Mouse (Mus musculus) limb, embryonic 15.5 days (tissue): ENCODE measurements around the gene Atp8a1. TPM values are rescaled to one million over a fixed set of nuclear protein-coding genes. Genes with fewer than 3 reads are reported as not detected.
A peak's percentile ranks its signal among the peaks of the same experiment; 100 is the strongest.

Experiments
- ATAC-seq: fragments of 200-750 bp; cut with Nextera tagmentation; 2 replicates; pipeline ENCODE4 v1.8.0; 2017; ENCODE audit warnings: low read depth, moderate TSS enrichment; ENCODE audit not compliant: insufficient number of reproducible peaks, low FRiP score, low TSS enrichment
- H3K27ac ChIP-seq: fragments of 300-500 bp; sonication (generic); 2 replicates; pipeline ENCODE4 v1.5.1; 2015; ENCODE audit warnings: moderate library complexity, mild to moderate bottlenecking, inconsistent platforms
- H3K27me3 ChIP-seq: fragments of 300-500 bp; sonication (generic); 2 replicates; pipeline ENCODE4 v1.6.1; 2015; ENCODE audit warnings: inconsistent platforms
- H3K36me3 ChIP-seq: fragments of 300-500 bp; sonication (generic); 2 replicates; pipeline ENCODE4 v1.6.1; 2015; ENCODE audit warnings: inconsistent platforms
- H3K4me1 ChIP-seq: fragments of 300-500 bp; sonication (generic); 2 replicates; pipeline ENCODE4 v1.6.1; 2015; ENCODE audit warnings: inconsistent platforms
- H3K4me2 ChIP-seq: fragments of 300-500 bp; sonication (generic); 2 replicates; pipeline ENCODE4 v1.6.1; 2015; ENCODE audit warnings: mild to moderate bottlenecking, inconsistent platforms
- H3K4me3 ChIP-seq: fragments of 300-500 bp; sonication (generic); 2 replicates; pipeline ENCODE4 v1.5.1; 2015; ENCODE audit warnings: mild to moderate bottlenecking, inconsistent platforms
- H3K9ac ChIP-seq: fragments of 300-500 bp; sonication (generic); 2 replicates; pipeline ENCODE4 v1.6.1; 2015; ENCODE audit warnings: inconsistent platforms
- H3K9me3 ChIP-seq: fragments of 300-500 bp; sonication (generic); 2 replicates; pipeline ENCODE4 v1.6.1; 2016; ENCODE audit warnings: inconsistent platforms
- WGBS: fragments of 180-500 bp; shearing (Covaris S2); methylation state at CpG from one replicate; pipeline ENCODE4 v1.1.7; 2015; 5-methylcytosine and 5-hydroxymethylcytosine counted together
- polyA plus RNA-seq: library from polyadenylated mRNA; unstranded; fragments of >200 nt; fragmentation: Nextera tagmentation; extraction: Ambion mirVana; gene quantifications from 2 replicates; pipeline ENCODE4 v1.2.1, GENCODE M21; 2015

The Atp8a1 gene
- polyA plus RNA-seq, 1 experiment from 2014 or later, result 6.5 TPM

GRCm38 (mm10) chr5:67848511-67849014 is 1.3 kb upstream of the Atp8a1 start:
- ATAC-seq, result no peak
- Histone ChIP-seq H3K4me3 (no peak overlapping the region), H3K27ac (no peak overlapping the region), H3K36me3 (no peaks in the 10 kb centered on the region), H3K9ac (no peak overlapping the region), H3K27me3 (peaks cover 11% of the 10 kb centered on the region), H3K4me1 (peaks cover 11% of the 10 kb centered on the region), H3K4me2 (peak overlapping the region; percentile 97; the same call in 1 of the 2 replicates), H3K9me3 (no peaks in the 10 kb centered on the region)
- 71% methylated on average over 12 of the region's 12 CpGs for WGBS

GRCm38 (mm10) chr5:67846361-67847224 is 641 bp downstream of the Atp8a1 start:
- WGBS, result under 1% methylated on average over 37 of the region's 39 CpGs

GRCm38 (mm10) chr5:67845190-67845691 is 2.0 kb downstream of the Atp8a1 start:
- no peak overlapping the region for H3K4me3 ChIP-seq

More at GRCm38 (mm10) chr5:67846361-67847224, 641 bp downstream of the Atp8a1 start:
- H3K4me1 ChIP-seq, result peaks cover 13% of the 10 kb centered on the region
- peak overlapping the region; percentile 82 for H3K4me3 ChIP-seq
- no peak; the same call in 1 of the 2 replicates for ATAC-seq
- peak overlapping the region; percentile 55 for H3K9ac ChIP-seq
- peaks cover 11% of the 10 kb centered on the region for H3K27me3 ChIP-seq
- no peaks in the 10 kb centered on the region for H3K9me3 ChIP-seq
- H3K27ac ChIP-seq, result 0 out of 2 replicates have a peak overlapping the region, but pooled peaks have one; percentile 22
- peak overlapping the region; percentile 97 for H3K4me2 ChIP-seq
- H3K36me3 ChIP-seq, result no peaks in the 10 kb centered on the region

DNA sequence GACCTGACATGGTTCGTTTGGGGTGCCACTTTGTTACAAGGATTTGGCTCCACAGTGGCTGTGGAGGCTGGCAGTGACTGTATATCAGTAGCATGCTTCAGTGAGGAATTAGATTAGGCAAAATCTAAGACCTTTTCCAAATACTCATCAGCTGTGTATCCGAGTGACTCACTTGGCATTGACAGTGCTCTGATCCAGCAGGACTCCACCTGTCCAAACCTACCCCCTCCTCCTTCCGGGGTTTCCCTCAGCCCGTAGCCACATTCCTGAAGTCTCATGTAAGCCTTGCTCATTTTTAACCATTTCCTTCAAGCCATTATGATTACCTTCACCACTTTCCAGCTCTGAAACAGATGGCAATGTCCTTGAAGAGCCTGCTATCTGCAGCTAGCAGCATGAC is 3.2 kb downstream of the Atp8a1 start:
- no peak overlapping the region for H3K4me2 ChIP-seq
- H3K27ac ChIP-seq, result no peak overlapping the region
- H3K4me1 ChIP-seq, result peaks cover 13% of the 10 kb centered on the region
- no peak for ATAC-seq
- no peak overlapping the region for H3K4me3 ChIP-seq
- no peaks in the 10 kb centered on the region for H3K36me3 ChIP-seq
- no peak overlapping the region for H3K9ac ChIP-seq
- H3K9me3 ChIP-seq, result no peaks in the 10 kb centered on the region
- peaks cover 11% of the 10 kb centered on the region for H3K27me3 ChIP-seq
- WGBS, result 57% methylated on average over 4 of the region's 4 CpGs

More at GRCm38 (mm10) chr5:67845190-67845691, 2.0 kb downstream of the Atp8a1 start:
- H3K4me1 ChIP-seq, result peaks cover 13% of the 10 kb centered on the region
- H3K36me3 ChIP-seq, result no peaks in the 10 kb centered on the region
- peaks cover 11% of the 10 kb centered on the region for H3K27me3 ChIP-seq
- H3K27ac ChIP-seq, result no peak overlapping the region
- H3K4me2 ChIP-seq, result no peak overlapping the region
- WGBS, result 24% methylated on average over 8 of the region's 8 CpGs
- no peak for ATAC-seq
- H3K9ac ChIP-seq, result no peak overlapping the region
- H3K9me3 ChIP-seq, result no peaks in the 10 kb centered on the region

GRCm38 (mm10) chr5:67842306-67842705 is 4.9 kb downstream of the Atp8a1 start:
- peaks cover 11% of the 10 kb centered on the region for H3K27me3 ChIP-seq
- no peaks in the 10 kb centered on the region for H3K36me3 ChIP-seq
- no peaks in the 10 kb centered on the region for H3K9me3 ChIP-seq
- H3K4me1 ChIP-seq, result peaks cover 9% of the 10 kb centered on the region
- no peak overlapping the region for H3K4me3 ChIP-seq
- ATAC-seq, result no peak
- 48% methylated on average over 6 of the region's 6 CpGs for WGBS
- no peak overlapping the region for H3K27ac ChIP-seq
- no peak overlapping the region for H3K9ac ChIP-seq
- H3K4me2 ChIP-seq, result no peak overlapping the region

- H3K9me3 ChIP-seq, result no peaks in the 10 kb centered on the region
- ATAC-seq, result no peak
- H3K36me3 ChIP-seq, result no peaks in the 10 kb centered on the region
- no peaks in the 10 kb centered on the region for H3K27me3 ChIP-seq
- no peak overlapping the region for H3K27ac ChIP-seq
- WGBS, result 95% methylated on average over 5 of the region's 5 CpGs
- H3K4me1 ChIP-seq, result no peaks in the 10 kb centered on the region
- no peak overlapping the region for H3K4me3 ChIP-seq
- no peak overlapping the region for H3K4me2 ChIP-seq
- H3K9ac ChIP-seq, result no peak overlapping the region
Observed at GRCm38 (mm10) chr5:67833841-67834240, 13.4 kb downstream of the Atp8a1 start.

GRCm38 (mm10) chr5:67831293-67832147 is 15.7 kb downstream of the Atp8a1 start:
- no peaks in the 10 kb centered on the region for H3K9me3 ChIP-seq
- no peaks in the 10 kb centered on the region for H3K4me1 ChIP-seq
- H3K9ac ChIP-seq, result no peak overlapping the region
- H3K4me2 ChIP-seq, result no peak overlapping the region
- no peak overlapping the region for H3K27ac ChIP-seq
- H3K27me3 ChIP-seq, result no peaks in the 10 kb centered on the region
- H3K36me3 ChIP-seq, result no peaks in the 10 kb centered on the region
- H3K4me3 ChIP-seq, result no peak overlapping the region
- ATAC-seq, result no peak
- WGBS, result 74% methylated on average over 10 of the region's 10 CpGs

DNA sequence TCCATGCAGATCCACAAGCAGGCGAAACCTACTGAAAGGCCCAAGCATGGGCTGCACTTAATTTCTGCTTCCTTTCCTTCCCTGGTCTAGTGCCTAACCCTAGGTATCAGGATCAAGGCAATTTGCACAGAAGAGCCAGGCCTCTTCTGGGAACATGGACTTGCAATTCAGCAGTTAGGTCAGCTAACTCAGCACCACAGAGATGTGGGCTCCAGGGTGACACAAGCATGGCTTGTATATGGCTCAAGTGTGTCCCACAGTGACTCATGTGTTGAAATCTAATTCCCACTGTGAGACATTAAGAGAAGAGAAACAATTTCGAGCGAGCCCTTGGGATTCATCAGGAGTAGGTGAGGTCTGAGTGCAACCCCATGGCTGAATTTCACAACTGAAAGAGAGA is 18.9 kb downstream of the Atp8a1 start:
- H3K27me3 ChIP-seq, result no peaks in the 10 kb centered on the region
- no peak overlapping the region for H3K9ac ChIP-seq
- 80% methylated on average over 3 of the region's 3 CpGs for WGBS
- H3K4me3 ChIP-seq, result no peak overlapping the region
- ATAC-seq, result no peak
- H3K36me3 ChIP-seq, result no peaks in the 10 kb centered on the region
- H3K27ac ChIP-seq, result no peak overlapping the region
- H3K9me3 ChIP-seq, result no peaks in the 10 kb centered on the region
- no peaks in the 10 kb centered on the region for H3K4me1 ChIP-seq
- H3K4me2 ChIP-seq, result no peak overlapping the region

DNA sequence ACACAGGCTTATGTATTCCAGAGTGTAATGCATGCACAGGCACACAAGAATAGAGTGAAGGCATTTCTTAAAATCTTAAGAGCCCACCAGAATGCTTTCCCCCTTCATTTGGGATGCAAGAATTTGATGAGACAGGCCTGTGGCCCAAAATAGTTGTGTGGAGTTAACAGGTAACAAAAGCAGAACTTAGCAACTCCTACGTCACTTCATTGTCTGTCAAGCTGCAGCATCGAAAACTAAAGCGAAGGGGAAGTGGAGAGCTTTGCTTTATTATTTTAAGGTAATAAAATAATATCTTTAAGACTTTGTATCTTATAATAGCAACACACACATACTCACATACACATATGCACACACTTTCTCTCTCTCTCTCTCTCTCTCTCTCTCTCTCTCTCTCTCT is 20.3 kb downstream of the Atp8a1 start:
- WGBS, result 93% methylated on average over 3 of the region's 3 CpGs
- Histone ChIP-seq H3K27ac (no peak overlapping the region), H3K4me3 (no peak overlapping the region), H3K9ac (no peak overlapping the region), H3K36me3 (no peaks in the 10 kb centered on the region), H3K9me3 (no peaks in the 10 kb centered on the region), H3K27me3 (no peaks in the 10 kb centered on the region), H3K4me1 (no peaks in the 10 kb centered on the region), H3K4me2 (no peak overlapping the region)
- no peak for ATAC-seq

DNA sequence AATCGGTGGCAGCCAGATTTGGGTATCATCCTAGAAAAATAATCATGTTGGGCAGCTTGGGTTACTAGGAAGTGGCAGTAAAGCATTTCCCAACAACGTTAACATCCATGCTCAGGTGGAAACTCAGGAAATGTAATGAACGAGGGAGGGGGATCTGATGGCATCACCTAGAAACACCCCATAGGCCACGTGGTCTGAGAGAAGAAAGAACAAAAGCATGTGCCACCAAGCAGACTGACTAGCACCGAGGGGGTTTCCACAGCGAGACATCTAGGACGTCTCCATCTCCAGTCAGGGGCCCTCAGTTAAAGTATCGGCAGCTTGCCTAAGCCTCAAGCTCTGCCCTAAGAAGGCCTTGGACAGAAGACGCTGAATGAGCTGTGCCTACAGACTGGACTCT is 21.0 kb downstream of the Atp8a1 start:
- H3K9me3 ChIP-seq, result no peaks in the 10 kb centered on the region
- H3K4me2 ChIP-seq, result no peak overlapping the region
- 84% methylated on average over 9 of the region's 9 CpGs for WGBS
- H3K27ac ChIP-seq, result no peak overlapping the region
- no peak overlapping the region for H3K4me3 ChIP-seq
- ATAC-seq, result no peak
- H3K27me3 ChIP-seq, result no peaks in the 10 kb centered on the region
- no peaks in the 10 kb centered on the region for H3K4me1 ChIP-seq
- no peak overlapping the region for H3K9ac ChIP-seq
- H3K36me3 ChIP-seq, result no peaks in the 10 kb centered on the region

DNA sequence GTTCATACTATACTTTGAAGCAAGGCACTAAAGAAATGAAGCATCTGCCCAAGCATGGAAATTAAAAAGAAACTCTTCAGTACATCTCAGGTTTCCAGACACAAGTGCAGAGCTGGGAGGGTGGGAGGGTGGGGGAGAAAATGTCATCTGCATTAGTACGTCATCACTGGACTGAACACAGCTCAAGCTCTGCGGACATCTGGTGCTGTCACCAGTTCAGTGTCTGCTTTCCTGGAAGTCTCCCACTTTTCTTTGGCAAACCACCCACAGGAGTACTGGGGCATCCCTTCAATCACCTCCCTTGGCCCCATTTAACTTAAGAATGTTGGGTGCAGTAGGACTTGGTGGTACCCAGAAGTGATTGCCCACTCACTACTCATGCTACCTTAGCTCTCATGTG is 22.6 kb downstream of the Atp8a1 start:
- H3K9ac ChIP-seq, result no peak overlapping the region
- H3K4me1 ChIP-seq, result no peaks in the 10 kb centered on the region
- H3K4me2 ChIP-seq, result no peak overlapping the region
- no peaks in the 10 kb centered on the region for H3K36me3 ChIP-seq
- no peak overlapping the region for H3K4me3 ChIP-seq
- H3K27me3 ChIP-seq, result no peaks in the 10 kb centered on the region
- no peaks in the 10 kb centered on the region for H3K9me3 ChIP-seq
- H3K27ac ChIP-seq, result no peak overlapping the region
- ATAC-seq, result no peak
- 71% methylated on average over 2 of the region's 2 CpGs for WGBS
